Mouse (Mus musculus) thymus, postnatal 10 days (tissue): ENCODE results near the gene Ttc39b.

Experiments used
- DNase-seq, 2 experiments: peaks; one replicate each; pipeline ENCODE4 v3.0.0; 2021; ENCODE audit warnings: low spot score in 2 of 2

The Ttc39b gene

DNA sequence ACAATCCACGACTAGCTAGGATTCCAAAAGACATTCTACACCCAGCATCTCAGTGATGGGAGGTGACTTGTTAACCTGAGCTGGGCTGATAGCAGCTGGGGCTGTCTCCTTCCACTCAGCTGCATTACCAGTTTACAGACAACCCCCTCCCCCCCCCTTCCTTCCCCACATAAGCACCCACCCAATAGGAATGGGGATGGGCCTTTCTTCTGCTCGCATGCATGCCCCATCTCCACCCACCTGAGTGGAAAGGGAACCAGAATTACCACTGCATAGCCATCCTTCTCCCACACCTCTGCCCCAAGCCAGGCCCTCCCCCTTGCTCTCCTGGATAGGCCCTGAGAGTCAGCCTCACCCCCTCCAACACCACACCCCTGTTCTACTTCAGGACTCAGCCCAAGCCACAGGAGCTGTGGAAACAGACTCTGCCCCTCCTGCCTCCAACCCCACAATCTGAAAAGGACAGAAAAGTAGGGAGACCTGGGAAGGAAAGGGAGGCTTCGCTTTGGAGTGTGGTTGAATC, 6.2 kb downstream of the Ttc39b start:
- no peak for DNase-seq

DNA sequence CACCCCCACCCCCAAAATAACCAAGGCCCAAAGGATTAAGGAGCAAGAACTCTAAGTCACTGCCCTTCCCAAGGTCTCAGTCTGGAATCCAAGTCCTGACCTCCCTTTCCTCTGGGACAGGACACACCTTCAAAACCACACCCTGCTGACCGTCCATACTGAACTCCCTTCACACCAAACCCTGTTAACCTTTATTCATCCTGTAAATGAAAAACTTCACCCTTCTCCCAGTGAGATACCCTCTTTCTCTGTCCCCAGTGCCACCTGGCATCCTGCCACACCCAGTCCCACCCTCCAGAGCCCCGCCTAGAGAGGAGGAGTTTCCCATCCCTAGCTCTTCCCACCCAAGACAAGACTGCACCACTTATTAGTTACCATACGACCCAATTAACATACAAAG, 7.3 kb downstream of the Ttc39b start:
- no peak for DNase-seq

DNA sequence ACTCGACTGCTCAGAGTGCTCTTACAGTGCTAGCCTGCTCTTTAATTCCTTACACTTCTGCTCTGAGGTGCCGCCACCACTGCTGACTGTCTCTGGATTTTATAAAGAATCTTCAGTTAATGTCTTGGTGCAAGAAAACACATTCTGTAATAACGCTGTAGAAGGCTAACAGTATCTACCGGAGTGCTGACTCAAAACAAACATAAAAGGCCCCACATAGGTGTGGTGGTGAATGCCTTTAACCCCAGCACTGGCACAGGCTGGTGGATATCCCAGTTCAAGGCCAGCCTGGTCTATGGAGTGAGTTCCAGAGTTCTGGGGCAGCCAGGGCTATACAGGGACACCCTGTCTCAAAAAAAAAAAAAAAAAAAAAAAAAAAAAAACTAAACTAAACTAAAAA, 8.1 kb downstream of the Ttc39b start:
- no peak for DNase-seq

DNA sequence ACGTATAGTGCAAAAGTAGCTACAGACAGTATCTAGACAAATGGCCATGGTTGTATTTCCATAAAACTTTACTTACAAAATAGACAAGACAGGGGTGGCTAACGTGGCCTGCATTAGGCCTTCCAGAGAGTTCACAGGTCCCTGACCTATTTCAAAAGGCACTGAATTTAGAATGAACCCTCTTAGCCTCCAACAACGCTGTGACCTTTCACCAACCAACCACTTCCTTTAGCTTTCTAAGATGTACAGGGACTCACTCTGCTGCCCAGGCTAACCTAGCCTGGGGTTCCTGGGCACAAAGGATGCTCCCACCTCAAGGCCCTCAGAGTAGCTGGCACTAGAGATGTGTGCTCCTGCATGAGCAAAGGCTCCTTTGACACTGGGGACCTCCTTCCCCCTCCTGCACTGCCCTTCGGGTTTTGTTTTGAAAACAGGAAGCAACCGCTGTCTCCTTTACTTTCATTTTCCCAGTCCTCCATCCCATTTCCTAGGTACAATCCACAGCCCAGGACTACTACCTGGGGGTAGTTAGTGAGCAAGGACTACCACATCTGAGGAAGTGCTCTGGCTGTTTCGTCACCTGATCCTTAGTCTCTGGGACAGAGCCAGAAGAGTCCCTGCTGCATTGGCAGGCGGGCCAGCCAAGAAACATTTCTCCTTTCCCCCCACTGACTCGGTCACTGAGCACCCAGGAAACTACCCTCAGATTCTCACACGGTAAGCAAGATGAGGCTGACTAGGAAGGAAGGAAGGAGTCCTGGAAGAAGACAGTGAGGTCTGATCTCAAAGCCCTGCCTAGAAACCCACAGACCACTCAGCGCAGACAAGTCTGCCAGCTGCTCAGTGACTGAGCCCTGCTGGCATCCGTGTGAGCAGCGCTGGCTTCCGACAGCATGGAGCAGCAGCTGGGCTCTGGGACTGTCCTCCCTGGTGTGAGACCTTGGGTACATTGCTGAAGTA, 8.9 kb downstream of the Ttc39b start:
- DNase-seq, result peak; percentile 25 to 38

- peak in 1 of 2 experiments; percentile 17 for DNase-seq
Observed at GRCm38 (mm10) chr4:83314261-83314793, 9.7 kb downstream of the Ttc39b start.

- DNase-seq, result no peak
Observed at GRCm38 (mm10) chr4:83312336-83312735, 11.7 kb downstream of the Ttc39b start.

DNA sequence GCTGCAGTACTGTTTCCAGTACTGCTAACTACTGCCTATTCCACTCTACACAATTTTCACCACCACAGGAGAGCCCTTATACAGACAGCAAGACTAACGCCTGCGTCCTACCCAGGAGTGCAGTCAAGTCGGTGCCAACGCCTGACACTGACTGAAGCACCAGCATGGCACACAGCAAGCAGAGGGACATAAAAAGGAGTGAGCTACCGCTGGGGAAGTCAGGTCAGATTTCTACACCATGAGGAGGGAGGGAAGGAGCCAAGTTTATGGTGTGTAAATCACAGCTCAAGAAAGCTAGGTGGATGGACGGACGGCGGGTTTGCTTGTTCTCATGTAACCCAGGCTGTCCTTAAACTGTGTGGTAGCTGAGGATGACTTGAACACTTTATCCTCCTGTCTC, 12.6 kb downstream of the Ttc39b start:
- DNase-seq, result no peak

DNA sequence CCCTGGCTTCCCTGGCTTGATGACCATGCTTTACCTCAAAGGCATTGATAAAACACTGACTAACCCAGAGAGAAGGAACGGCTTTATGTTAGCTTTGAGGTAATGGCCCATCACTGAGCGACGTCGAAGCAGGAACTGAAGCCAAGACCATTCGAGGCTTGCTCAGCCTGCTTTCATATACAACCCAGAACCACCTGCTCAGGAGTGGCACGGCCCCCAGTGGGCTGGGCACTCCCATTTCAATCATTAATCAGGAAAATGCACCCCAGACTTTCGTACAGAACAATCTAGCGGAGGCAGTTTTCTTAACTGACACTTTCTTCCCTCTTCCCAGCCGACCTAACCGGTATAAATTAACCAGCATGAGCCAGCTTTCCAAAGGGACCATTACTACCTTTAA, 13.1 kb downstream of the Ttc39b start:
- DNase-seq, result no peak

DNA sequence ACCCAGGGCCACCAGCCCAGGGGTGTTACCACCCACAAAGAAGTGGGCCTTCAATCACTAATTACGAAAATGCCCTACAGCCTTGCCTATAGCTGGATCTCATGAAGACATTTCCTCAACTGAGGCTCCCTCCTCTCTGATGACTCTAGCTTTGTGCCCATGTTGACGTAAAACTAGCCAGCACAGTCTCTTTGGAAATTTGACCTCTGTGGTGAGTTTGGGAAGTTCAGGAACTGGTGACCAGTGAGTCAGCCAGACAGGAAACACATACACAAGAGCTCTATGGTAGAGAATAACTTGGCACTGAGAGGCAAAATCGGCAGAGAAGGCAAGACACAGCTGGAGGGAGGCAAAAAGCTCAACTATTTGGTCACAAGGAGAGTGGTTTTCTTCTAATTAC, 15.1 kb downstream of the Ttc39b start:
- DNase-seq, result no peak

DNA sequence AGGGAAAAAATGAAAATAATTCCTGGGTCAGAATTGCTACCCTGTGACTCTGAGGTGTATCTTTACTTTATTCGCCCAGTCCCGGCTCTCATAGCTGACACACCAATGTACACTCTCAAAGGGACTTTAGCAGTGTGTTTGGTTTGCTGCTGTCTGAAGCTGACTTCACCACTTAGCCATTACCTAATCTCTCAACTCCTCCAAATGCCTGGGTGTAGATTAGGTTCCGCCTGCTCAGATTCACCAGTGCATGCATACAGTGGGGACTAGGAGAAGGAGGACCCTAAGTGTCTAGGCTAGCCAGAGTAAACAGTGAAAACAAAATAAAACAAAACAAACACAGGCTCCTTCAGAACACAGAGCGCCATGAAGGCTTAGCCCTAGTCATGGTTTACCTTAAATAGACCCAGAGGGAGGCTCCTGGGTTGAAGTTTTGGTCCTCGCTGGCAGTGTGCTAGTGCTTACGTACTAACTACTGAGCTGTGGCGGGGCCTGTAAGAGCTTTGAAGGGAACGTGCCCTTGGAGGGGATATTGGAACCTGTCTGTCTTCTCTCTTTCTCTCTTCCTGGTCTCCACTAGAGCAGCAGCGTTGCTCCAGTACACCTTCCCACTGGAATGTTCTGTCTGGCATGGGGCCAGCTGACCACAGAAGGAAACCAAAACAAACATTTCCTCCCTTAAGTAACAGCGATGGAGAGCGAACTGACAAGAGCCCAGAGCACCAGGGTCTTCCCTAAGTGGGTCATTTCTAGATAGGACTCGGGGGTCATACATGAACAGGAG, 16.2 kb downstream of the Ttc39b start:
- no peak for DNase-seq

- no peak for DNase-seq
Observed at GRCm38 (mm10) chr4:83306879-83307278, 17.2 kb downstream of the Ttc39b start.

DNA sequence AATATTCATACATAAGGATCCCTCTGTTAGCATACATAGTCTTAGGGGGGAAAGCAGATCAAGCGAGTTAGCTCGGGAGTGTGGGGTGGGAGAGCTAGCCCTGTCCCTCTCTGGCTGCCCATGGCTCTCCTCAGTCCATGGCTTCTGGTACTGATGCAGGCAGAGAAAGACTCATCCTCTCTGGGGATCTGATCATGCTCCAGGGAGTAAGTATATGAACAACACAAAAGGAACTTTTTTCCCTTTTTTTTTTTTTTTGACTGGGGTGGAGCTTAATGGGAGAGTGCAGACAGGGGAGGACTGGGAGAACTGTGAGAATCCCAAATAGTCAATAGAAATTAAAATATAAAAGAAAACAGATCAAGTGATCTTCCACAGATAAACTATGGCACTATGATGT, 19.0 kb downstream of the Ttc39b start:
- no peak for DNase-seq

DNA sequence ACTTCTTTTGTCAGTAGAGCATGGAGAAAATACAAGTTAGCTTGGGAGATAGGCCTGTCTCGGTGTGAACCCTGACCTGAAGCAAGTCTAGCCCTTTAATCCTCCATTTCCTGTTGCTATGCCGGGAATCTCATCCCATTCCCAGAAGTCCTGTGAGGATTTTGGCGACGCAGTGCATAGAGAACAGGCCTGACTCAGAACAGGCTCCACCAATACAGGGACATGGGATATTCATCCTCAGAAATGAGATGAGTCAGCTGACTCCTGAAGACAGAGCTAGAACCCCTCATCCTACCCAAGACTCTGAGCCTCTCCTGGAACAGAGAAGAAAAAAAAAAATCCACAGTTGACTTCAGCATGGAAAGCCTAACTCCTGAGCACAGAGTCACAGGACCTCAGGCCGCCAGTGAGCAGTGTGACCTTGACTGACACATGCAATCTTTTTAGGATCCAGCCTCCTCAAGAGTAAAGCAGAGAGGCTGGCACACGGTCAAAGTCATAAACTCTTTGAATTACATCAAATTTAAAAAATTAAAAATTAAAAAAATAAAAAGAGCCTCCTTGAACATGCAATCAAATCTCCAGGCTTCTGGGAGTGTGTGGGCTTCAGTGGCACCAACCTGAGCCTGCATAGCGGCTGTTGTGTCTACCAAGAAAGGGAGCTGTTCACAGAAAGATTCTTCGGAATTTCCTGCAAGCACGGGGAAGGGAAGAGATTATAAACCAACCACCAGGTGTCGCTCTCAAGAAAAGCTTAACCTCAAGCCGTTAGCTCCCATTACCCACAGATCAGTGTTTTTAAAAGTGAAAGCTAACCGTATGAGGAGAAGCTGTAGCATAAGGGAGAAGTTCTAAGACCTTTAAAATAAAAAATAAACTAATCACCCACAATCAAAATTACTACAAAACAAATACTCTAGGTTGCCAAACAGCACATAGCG, 20.9 kb downstream of the Ttc39b start:
- peak; percentile 52 to 83 for DNase-seq

GRCm38 (mm10) chr4:83302123-83302737, 21.8 kb downstream of the Ttc39b start:
- DNase-seq, result no peak

DNA sequence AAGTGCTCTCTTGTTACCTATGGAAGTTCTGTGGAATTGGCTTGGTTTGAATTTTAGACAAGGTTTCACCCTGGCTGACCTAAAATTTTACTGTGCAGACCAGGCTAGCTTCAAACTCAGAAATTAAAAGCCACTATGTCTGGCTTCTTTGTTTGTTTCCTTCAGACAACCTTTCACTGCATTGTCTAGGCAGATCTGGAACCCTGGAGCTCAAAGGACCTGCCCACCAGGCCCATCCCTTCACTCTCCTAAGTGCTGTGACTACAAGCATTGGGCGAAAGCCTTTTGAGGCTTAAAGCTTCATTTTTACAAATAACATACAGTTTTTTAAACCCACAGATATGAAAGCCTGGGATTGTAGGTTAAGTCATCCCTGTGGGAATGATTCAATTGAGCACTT, 22.3 kb downstream of the Ttc39b start:
- DNase-seq, result no peak

DNA sequence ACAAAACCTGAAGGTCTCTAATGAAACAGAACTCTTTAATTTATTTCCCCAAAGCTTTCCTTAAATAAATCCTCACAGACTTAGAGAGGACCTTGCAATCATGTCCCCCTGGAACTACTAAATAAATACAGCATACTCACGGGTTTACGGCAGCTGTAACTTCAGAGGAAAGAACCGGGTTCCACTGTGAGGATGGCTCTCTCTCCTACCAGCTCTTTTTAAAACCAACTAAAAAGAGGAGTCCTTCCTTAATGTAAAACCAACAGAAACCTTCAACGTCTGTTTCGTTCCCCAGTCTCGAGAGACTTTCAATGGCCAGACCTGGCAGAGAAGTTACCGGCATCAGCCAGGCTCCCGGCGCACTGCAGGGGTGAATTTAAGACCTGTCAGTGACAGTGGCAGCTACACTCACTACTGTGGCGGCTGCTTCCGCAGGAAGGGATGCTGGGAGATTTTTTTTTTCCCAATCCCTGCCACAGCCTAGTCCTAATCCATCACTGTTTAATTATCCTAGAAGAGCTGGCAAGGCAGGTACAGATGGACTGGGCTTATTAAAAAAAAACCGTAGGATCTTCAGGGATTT, 39.2 kb downstream of the Ttc39b start:
- DNase-seq, result no peak

GRCm38 (mm10) chr4:83283973-83284767, 39.9 kb downstream of the Ttc39b start:
- DNase-seq, result no peak

DNA sequence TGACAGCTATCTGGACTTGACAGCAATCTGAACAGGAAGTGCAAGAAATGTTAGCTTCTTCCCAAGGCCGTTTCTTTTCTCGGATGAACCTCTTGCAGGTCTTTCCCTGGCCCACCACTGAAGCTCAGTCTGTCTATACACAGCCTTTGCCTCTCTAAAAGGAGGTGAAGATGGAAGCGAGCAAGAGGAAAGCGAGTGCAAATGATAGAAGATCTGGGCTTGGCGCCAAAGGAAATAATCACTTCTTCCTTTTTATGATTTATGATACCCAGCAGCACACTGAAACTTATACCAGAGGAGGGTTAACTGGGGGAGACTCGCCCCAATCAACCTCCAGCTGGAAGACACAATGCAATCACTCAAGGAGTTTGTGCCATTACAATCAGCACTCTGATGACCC, 41.6 kb downstream of the Ttc39b start:
- DNase-seq, result no peak

DNA sequence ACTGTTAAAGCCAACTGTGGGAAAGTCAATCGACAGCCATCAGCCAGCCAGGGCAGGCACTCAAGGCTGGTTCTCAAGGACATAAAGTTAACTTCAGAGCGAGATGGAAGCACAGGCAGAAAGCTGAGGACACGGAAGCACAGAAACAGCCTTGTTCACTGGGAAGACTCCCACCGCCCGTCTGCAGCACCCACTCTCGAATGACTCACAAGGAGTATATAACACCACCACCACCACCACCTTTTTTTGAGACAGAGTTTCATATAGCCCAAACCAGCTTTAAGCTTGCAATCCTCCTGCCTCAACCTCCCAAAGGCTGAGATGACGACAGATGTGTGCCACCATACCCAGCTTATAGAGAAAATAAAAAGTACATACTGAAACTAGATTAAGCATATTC, 44.8 kb downstream of the Ttc39b start:
- no peak for DNase-seq

DNA sequence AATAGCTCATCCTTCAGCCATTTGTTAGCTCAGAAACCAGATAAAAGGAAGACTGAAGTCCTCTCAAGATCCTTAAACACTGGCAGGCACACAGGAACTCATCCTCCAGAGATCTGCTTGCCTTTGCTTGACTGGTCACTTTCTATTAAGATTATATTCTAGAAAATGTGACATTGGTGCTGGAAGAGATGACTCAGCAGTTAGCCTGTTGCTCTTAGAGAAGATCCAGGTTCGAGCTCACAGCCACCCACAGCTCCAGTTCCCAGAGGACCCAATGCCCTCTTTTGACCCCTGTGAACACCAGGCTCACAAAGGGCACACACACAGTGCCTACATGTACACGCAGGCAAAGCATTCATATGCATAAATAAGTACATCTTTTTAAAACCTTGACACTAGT, 49.8 kb downstream of the Ttc39b start:
- DNase-seq, result no peak
